Comparison of ENCODE assay signal across 16 mouse cellular contexts in genomic region chr11:94513452-94513851, GRCm38 (mm10). TPM values are rescaled to one million over a fixed set of nuclear protein-coding genes. Genes with fewer than 3 reads are reported as not detected.
"Had no signal": no experiment of that assay in that cellular context is flagged by ENCODE, and none has a peak within 500 bp of the region (broad histone marks: within the 10 kb centered on the region; RNA-seq: fewer than 3 reads in every experiment).

No protein-coding gene starts in this region.

- ATAC-seq: inflammation-experienced regulatory T-cells, adult 6 months; liver, postnatal 0 days; midbrain, embryonic 13.5 days had no signal

- DNase-seq: kidney, adult 2 months; kidney, postnatal 25 days; liver; liver, embryonic 13.5 days; liver, postnatal 0 days; lung, postnatal 14 days; right cerebral cortex, adult 18-20 months; right cerebral cortex, postnatal 25 days; thymus, adult 18-20 months; thymus, postnatal 25 days had no signal

- H3K4me3 ChIP-seq: kidney, embryonic 15.5 days; left cerebral cortex, adult 2 months; liver, embryonic 13.5 days; midbrain, embryonic 13.5 days had no signal

- H3K27me3 ChIP-seq: kidney, embryonic 15.5 days; midbrain, embryonic 13.5 days had no signal

- H3K4me2 ChIP-seq: kidney, embryonic 15.5 days; liver, embryonic 13.5 days; midbrain, embryonic 13.5 days had no signal

- H3K9me3 ChIP-seq: kidney, embryonic 15.5 days; midbrain, embryonic 13.5 days had no signal

- H3K9ac ChIP-seq: kidney, embryonic 15.5 days; liver, embryonic 13.5 days; liver, postnatal 0 days; midbrain, embryonic 13.5 days had no signal

- H3K36me3 ChIP-seq: kidney, embryonic 15.5 days; liver, embryonic 13.5 days; midbrain, embryonic 13.5 days had no signal

- H3K4me1 ChIP-seq: liver, embryonic 13.5 days; midbrain, embryonic 13.5 days had no signal

- H3K27ac ChIP-seq: kidney, embryonic 15.5 days; left cerebral cortex, adult 2 months; liver, embryonic 13.5 days; midbrain, embryonic 13.5 days had no signal

RNA-seq across cellular contexts. Expression of gene Mycbpap, which starts 8.1 kb away (rescaled TPM):
- polyA plus RNA-seq: inflammation-experienced regulatory T-cells, adult 6 months had no signal

RNA-seq across cellular contexts. Expression of gene Epn3, which starts 13.7 kb away (rescaled TPM):
- polyA plus RNA-seq: inflammation-experienced regulatory T-cells, adult 6 months had no signal

RNA-seq across cellular contexts. Expression of gene Spata20, which starts 27.5 kb away (rescaled TPM):
- polyA plus RNA-seq: inflammation-experienced regulatory T-cells, adult 6 months; limb, embryonic 11.5 days; liver, embryonic 13.5 days; liver, postnatal 0 days; midbrain, embryonic 13.5 days; small intestine, adult 2 months had no signal

RNA-seq across cellular contexts. Expression of gene Cacna1g, which starts 39.5 kb away (rescaled TPM):
- polyA plus RNA-seq: inflammation-experienced regulatory T-cells, adult 6 months had no signal
